ENCODE assay signal across 11 mouse cellular contexts in the genomic region with DNA sequence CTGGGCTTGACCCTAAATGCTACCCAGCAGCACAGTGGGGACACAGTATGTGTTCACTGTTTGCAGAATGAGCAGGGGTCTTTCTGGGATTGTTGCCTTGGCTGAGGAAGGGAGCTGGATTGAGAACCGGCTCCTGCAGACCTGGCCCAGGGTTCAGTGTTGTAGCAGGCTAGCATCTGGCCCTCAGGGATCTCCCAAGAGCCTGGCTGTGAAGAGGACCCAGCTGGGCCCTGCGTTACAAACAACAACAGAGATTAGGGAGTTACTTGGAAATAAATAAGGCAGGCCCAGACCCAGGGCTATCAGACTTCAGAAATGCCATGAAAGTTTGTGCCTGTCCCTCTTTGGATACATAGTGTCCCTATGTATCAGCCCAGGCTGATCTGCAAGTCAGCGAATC. TPM values are rescaled to one million over a fixed set of nuclear protein-coding genes. Genes with fewer than 3 reads are reported as not detected.
A peak's percentile ranks its signal among the peaks of the same experiment; 100 is the strongest.
DNase-seq lines count a peak whose midpoint lies in the region; ATAC-seq and TF ChIP-seq lines count a peak whose summit lies in the region.
"Had no signal": no experiment of that assay in that cellular context is flagged by ENCODE, and none has a peak within 500 bp of the region (broad histone marks: within the 10 kb centered on the region; RNA-seq: fewer than 3 reads in every experiment).

No protein-coding gene starts in this region.

- peak overlapping the region; percentile 66; the same call in 1 of the 2 replicates for H3K4me2 ChIP-seq in heart, embryonic 13.5 days
- H3K4me2 ChIP-seq in lung, embryonic 14.5 days = no peak overlapping the region

- H3K36me3 ChIP-seq in heart, embryonic 13.5 days = no peaks in the 10 kb centered on the region; the same call in none of the 2 replicates
- H3K36me3 ChIP-seq in lung, embryonic 14.5 days (ENCODE audit: insufficient read depth) = 0 out of 2 replicates have a peak, but pooled peaks cover under 1% of the 10 kb centered on the region
- H3K36me3 ChIP-seq in small intestine, adult 2 months (ENCODE audit: control insufficient read depth, insufficient read depth, low read length) = no peaks in the 10 kb centered on the region
- H3K36me3 ChIP-seq: hindbrain, embryonic 15.5 days had no signal

- no peak overlapping the region for H3K4me3 ChIP-seq in heart, embryonic 13.5 days
- H3K4me3 ChIP-seq in lung, embryonic 14.5 days (ENCODE audit: low read depth, low read length) = no peak overlapping the region
- no peak overlapping the region for H3K4me3 ChIP-seq in small intestine, adult 2 months (ENCODE audit: low read depth, low read length)
- H3K4me3 ChIP-seq: hindbrain, embryonic 15.5 days had no signal

- no peak for DNase-seq in heart, postnatal 36 days
- DNase-seq in lung, embryonic 14.5 days = no peak
- DNase-seq in lung, postnatal 10 days = no peak
- DNase-seq in thymus, adult 18-20 months = no peak
- DNase-seq in cerebellum, adult 9-10 months = no peak
- DNase-seq: layer of hippocampus, postnatal 36 days had no signal

- WGBS in heart, embryonic 13.5 days = 61% methylated on average over 3 of the region's 3 CpGs
- WGBS in lung, embryonic 14.5 days = 58% methylated on average over 3 of the region's 3 CpGs
- 81% methylated on average over 3 of the region's 3 CpGs for WGBS in small intestine, adult 2 months

- 0 out of 2 replicates have a peak overlapping the region, but pooled peaks have one; percentile 87 for H3K9ac ChIP-seq in heart, embryonic 13.5 days
- no peak overlapping the region for H3K9ac ChIP-seq in lung, embryonic 14.5 days
- H3K9ac ChIP-seq: hindbrain, embryonic 15.5 days had no signal

- no peak for TF ChIP-seq CTCF in lung, embryonic 14.5 days (IDR thresholded peaks at IDR 0.05; ENCODE audit: low read depth)
- no peak for TF ChIP-seq CTCF in small intestine, adult 2 months (IDR thresholded peaks at IDR 0.05; ENCODE audit: extremely low read depth, insufficient read length, insufficient replicate concordance, low read depth, low read length)

- ATAC-seq in heart, embryonic 13.5 days (ENCODE audit: extremely low read depth, insufficient number of reproducible peaks, low FRiP score, low TSS enrichment) = no peak
- no peak for ATAC-seq in lung, embryonic 14.5 days (ENCODE audit: insufficient read depth)
- peak; percentile 20; the same call in 1 of the 2 replicates for ATAC-seq in erythroid progenitor cell, adult 5-6 weeks (replicated peaks; ENCODE audit: low FRiP score, poor library complexity, severe bottlenecking)
- ATAC-seq: forebrain, embryonic 14.5 days had no signal

- no peaks in the 10 kb centered on the region for H3K27me3 ChIP-seq in heart, embryonic 13.5 days (replicated peaks)
- H3K27me3 ChIP-seq in lung, embryonic 14.5 days (ENCODE audit: insufficient read depth, low read length) = no peaks in the 10 kb centered on the region
- H3K27me3 ChIP-seq in small intestine, adult 2 months (ENCODE audit: control insufficient read depth, insufficient read depth, low read length) = no peaks in the 10 kb centered on the region
- H3K27me3 ChIP-seq: hindbrain, embryonic 15.5 days had no signal

- H3K27ac ChIP-seq in heart, embryonic 13.5 days (replicated peaks) = peak overlapping the region; percentile 94
- peak overlapping the region; percentile 86 for H3K27ac ChIP-seq in lung, embryonic 14.5 days (ENCODE audit: low read depth)
- peak overlapping the region; percentile 13 for H3K27ac ChIP-seq in small intestine, adult 2 months (ENCODE audit: insufficient read depth, low read depth, low read length)
- H3K27ac ChIP-seq: hindbrain, embryonic 15.5 days had no signal

- no peak for TF ChIP-seq POLR2A in small intestine, adult 2 months (IDR thresholded peaks at IDR 0.05; ENCODE audit: low read depth, low read length)

- no peaks in the 10 kb centered on the region for H3K9me3 ChIP-seq in heart, embryonic 13.5 days
- no peaks in the 10 kb centered on the region for H3K9me3 ChIP-seq in lung, embryonic 14.5 days (ENCODE audit: low read depth, low read length)
- H3K9me3 ChIP-seq: hindbrain, embryonic 15.5 days had no signal

- intact Hi-C loops in heart, postnatal 36 days (cut with DNase I) = loop anchor here (1.0 kb wide), 1 partner anchor 11 kb away; no protein-coding TSS in a partner anchor

- H3K4me1 ChIP-seq in heart, embryonic 13.5 days = peaks cover 53% of the 10 kb centered on the region
- peaks cover 6% of the 10 kb centered on the region; the same call in 1 of the 2 replicates for H3K4me1 ChIP-seq in lung, embryonic 14.5 days (ENCODE audit: insufficient read depth)
- H3K4me1 ChIP-seq in small intestine, adult 2 months (ENCODE audit: control insufficient read depth, insufficient read depth, insufficient read length, low read length) = no peaks in the 10 kb centered on the region; the same call in 1 of the 2 replicates

RNA-seq across cellular contexts. Expression of gene Eng, which starts 0.7 kb away (rescaled TPM):
- 148 and 155 TPM in 2 replicates for polyA plus RNA-seq in heart, embryonic 13.5 days (2015; fragmentation: Nextera tagmentation; extraction: Ambion mirVana)
- 100 to 1,000 TPM; 123 to 136 TPM for total RNA-seq in heart, postnatal 36 days (2021)
- 91.1 and 98.5 TPM in 2 replicates for polyA plus RNA-seq in lung, embryonic 14.5 days (2014; fragmentation: Nextera tagmentation; extraction: Ambion mirVana)
- 5.4 and 15.5 TPM in 2 replicates for total RNA-seq in erythroid progenitor cell, adult 5-6 weeks (2015; ENCODE audit: low replicate concordance)
- total RNA-seq in erythroid progenitor cell, adult 5-6 weeks (2017; ENCODE audit: low replicate concordance) = 0.64 and 1.4 TPM in 2 replicates
- 36.8 and 54.4 TPM in 2 replicates for polyA plus RNA-seq in small intestine, adult 2 months (2012; rRNA removed)

RNA-seq across cellular contexts. Expression of gene Ak1, which starts 24.1 kb away (rescaled TPM):
- polyA plus RNA-seq in heart, embryonic 13.5 days (2015; fragmentation: Nextera tagmentation; extraction: Ambion mirVana) = 302 and 318 TPM in 2 replicates
- 100 to 1,000 TPM; 631 to 727 TPM for total RNA-seq in heart, postnatal 36 days (2021)
- polyA plus RNA-seq in lung, embryonic 14.5 days (2014; fragmentation: Nextera tagmentation; extraction: Ambion mirVana) = 34.3 and 35.8 TPM in 2 replicates
- total RNA-seq in erythroid progenitor cell, adult 5-6 weeks (2015; ENCODE audit: low replicate concordance) = 0.84 TPM in 1 of 2 replicates, not detected in the other
- not detected in 2 replicates for total RNA-seq in erythroid progenitor cell, adult 5-6 weeks (2017; ENCODE audit: low replicate concordance)
- 3.4 and 3.7 TPM in 2 replicates for polyA plus RNA-seq in small intestine, adult 2 months (2012; rRNA removed)

RNA-seq across cellular contexts. Expression of gene St6galnac6, which starts 46.1 kb away (rescaled TPM):
- polyA plus RNA-seq in heart, embryonic 13.5 days (2015; fragmentation: Nextera tagmentation; extraction: Ambion mirVana) = 24.8 and 29.1 TPM in 2 replicates
- total RNA-seq in heart, postnatal 36 days (2021) = 100 to 1,000 TPM; 108 to 116 TPM
- polyA plus RNA-seq in lung, embryonic 14.5 days (2014; fragmentation: Nextera tagmentation; extraction: Ambion mirVana) = 8.3 and 11.1 TPM in 2 replicates
- total RNA-seq in erythroid progenitor cell, adult 5-6 weeks (2015; ENCODE audit: low replicate concordance) = not detected in 2 replicates
- total RNA-seq in erythroid progenitor cell, adult 5-6 weeks (2017; ENCODE audit: low replicate concordance) = 0.64 and 3.9 TPM in 2 replicates
- polyA plus RNA-seq in small intestine, adult 2 months (2012; rRNA removed) = 12.5 and 18.2 TPM in 2 replicates

RNA-seq across cellular contexts. Expression of gene Fpgs, which starts 58.3 kb away (rescaled TPM):
- 19.0 and 21.3 TPM in 2 replicates for polyA plus RNA-seq in heart, embryonic 13.5 days (2015; fragmentation: Nextera tagmentation; extraction: Ambion mirVana)
- total RNA-seq in heart, postnatal 36 days (2021) = 1 to 10 TPM; 5.0 to 6.6 TPM
- polyA plus RNA-seq in lung, embryonic 14.5 days (2014; fragmentation: Nextera tagmentation; extraction: Ambion mirVana) = 28.4 and 32.7 TPM in 2 replicates
- total RNA-seq in erythroid progenitor cell, adult 5-6 weeks (2015; ENCODE audit: low replicate concordance) = not detected in 2 replicates
- total RNA-seq in erythroid progenitor cell, adult 5-6 weeks (2017; ENCODE audit: low replicate concordance) = 1.5 and 3.7 TPM in 2 replicates
- 25.6 and 26.0 TPM in 2 replicates for polyA plus RNA-seq in small intestine, adult 2 months (2012; rRNA removed)

RNA-seq across cellular contexts. Expression of gene St6galnac4, which starts 58.8 kb away (rescaled TPM):
- 37.6 and 38.7 TPM in 2 replicates for polyA plus RNA-seq in heart, embryonic 13.5 days (2015; fragmentation: Nextera tagmentation; extraction: Ambion mirVana)
- 10 to 100 TPM; 18.7 to 21.7 TPM for total RNA-seq in heart, postnatal 36 days (2021)
- polyA plus RNA-seq in lung, embryonic 14.5 days (2014; fragmentation: Nextera tagmentation; extraction: Ambion mirVana) = 22.0 and 23.8 TPM in 2 replicates
- 2.9 and 3.8 TPM in 2 replicates for total RNA-seq in erythroid progenitor cell, adult 5-6 weeks (2015; ENCODE audit: low replicate concordance)
- 2.3 and 2.4 TPM in 2 replicates for total RNA-seq in erythroid progenitor cell, adult 5-6 weeks (2017; ENCODE audit: low replicate concordance)
- 9.1 and 9.6 TPM in 2 replicates for polyA plus RNA-seq in small intestine, adult 2 months (2012; rRNA removed)

Comparison
In these comparisons a context has a peak if more than half of its experiments do, and no peak if none do; other contexts are left out.
1. H3K27ac ChIP-seq: peak in every context shown above with its lines; median percentile 94 in heart, embryonic 13.5 days; 86 in lung, embryonic 14.5 days; 13 in small intestine, adult 2 months.